Mouse (Mus musculus) stomach, postnatal 0 days (tissue): Measurements from ENCODE around the gene Tbxa2r.

Experiments used
- CTCF ChIP-seq: IDR thresholded peaks from 2 replicates; pipeline ENCODE4 v1.5.1; 2016; ENCODE audit warnings: antibody characterized with exemption, low read depth, mild to moderate bottlenecking, moderate library complexity
- EP300 ChIP-seq: optimal IDR thresholded peaks from 2 replicates; pipeline ENCODE3; 2016; ENCODE audit warnings: antibody characterized with exemption

- TF ChIP-seq CTCF = peak; percentile 74
- TF ChIP-seq EP300 = no peak
Measured at GRCm38 (mm10) chr10:81288601-81289000, 39.9 kb upstream of the Tbxa2r start.
